Mouse (Mus musculus): ENCODE results near the gene 4930558C23Rik. TPM values are rescaled to one million over a fixed set of nuclear protein-coding genes. Genes with fewer than 3 reads are reported as not detected.
"Not testable (repeated sequence)": the region's sequence is repeated elsewhere in the genome, so short reads cannot be mapped to it uniquely, and the experiment has no call there.

The 4930558C23Rik gene
- total RNA-seq, 1 experiment, result 0.31 TPM

DNA sequence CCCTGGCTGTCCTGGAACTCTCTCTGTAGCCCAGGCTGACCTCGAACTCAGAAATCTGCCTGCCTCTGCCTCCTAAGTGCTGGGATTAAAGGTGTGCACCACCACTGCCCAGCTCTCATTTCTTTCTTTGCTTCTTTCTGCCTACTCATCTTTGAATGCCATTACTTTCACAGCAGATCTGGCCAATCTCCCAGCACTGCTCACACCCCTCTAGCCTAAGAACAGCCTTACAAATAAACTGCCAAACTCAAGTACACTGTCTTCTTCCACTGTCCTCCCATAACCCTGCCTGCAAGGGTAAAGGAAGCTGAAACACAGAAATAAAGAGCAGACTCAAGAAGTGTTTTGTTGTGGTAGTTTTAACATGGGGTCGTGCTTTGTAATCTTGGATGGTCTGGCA, 44.9 kb downstream of the 4930558C23Rik start:
- Histone ChIP-seq H3K4me1 (ENCODE audit: control insufficient read depth in 2 of 2, insufficient read depth in 2 of 2, low read length in 2 of 2, poor library complexity in 1 of 2) (no peaks in the 10 kb centered on the region), H3K9me3 (ENCODE audit: control insufficient read depth, insufficient read depth, low read depth, low read length) (no peaks in the 10 kb centered on the region), H3K27ac (ENCODE audit: insufficient read depth, low read depth, low read length, poor library complexity, severe bottlenecking) (no peak overlapping the region), H3K36me3 (ENCODE audit: control insufficient read depth, insufficient read depth, low read length, poor library complexity, severe bottlenecking) (peaks cover 5% of the 10 kb centered on the region), H3K4me3 (ENCODE audit: insufficient read depth in 1 of 2, low read depth in 1 of 2, low read length in 2 of 2, poor library complexity in 1 of 2, severe bottlenecking in 1 of 2) (no peak overlapping the region), H3K9ac (ENCODE audit: insufficient read depth, low read depth, low read length, poor library complexity, severe bottlenecking) (no peak overlapping the region)
- no peak for DNase-seq (ENCODE audit: low read depth, low spot score)
- TF ChIP-seq HCFC1 (IDR thresholded peaks at IDR 0.05; ENCODE audit: borderline replicate concordance, insufficient read depth, low read length) (no peak), ZNF384 (IDR thresholded peaks at IDR 0.05; ENCODE audit: low read depth, low read length) (no peak), CHD2 (IDR thresholded peaks at IDR 0.05; ENCODE audit: low read depth, low read length) (no peak), ZC3H11A (IDR thresholded peaks at IDR 0.05; ENCODE audit: borderline replicate concordance, low read depth, low read length) (no peak), MAFK (IDR thresholded peaks at IDR 0.05; ENCODE audit: insufficient read depth, low read depth, low read length) (no peak)
- in situ Hi-C loops (cut with MboI; ENCODE audit: low sequenced_read_pairs in 2 of 2, unreplicated experiment in 2 of 2), result no loop called here

DNA sequence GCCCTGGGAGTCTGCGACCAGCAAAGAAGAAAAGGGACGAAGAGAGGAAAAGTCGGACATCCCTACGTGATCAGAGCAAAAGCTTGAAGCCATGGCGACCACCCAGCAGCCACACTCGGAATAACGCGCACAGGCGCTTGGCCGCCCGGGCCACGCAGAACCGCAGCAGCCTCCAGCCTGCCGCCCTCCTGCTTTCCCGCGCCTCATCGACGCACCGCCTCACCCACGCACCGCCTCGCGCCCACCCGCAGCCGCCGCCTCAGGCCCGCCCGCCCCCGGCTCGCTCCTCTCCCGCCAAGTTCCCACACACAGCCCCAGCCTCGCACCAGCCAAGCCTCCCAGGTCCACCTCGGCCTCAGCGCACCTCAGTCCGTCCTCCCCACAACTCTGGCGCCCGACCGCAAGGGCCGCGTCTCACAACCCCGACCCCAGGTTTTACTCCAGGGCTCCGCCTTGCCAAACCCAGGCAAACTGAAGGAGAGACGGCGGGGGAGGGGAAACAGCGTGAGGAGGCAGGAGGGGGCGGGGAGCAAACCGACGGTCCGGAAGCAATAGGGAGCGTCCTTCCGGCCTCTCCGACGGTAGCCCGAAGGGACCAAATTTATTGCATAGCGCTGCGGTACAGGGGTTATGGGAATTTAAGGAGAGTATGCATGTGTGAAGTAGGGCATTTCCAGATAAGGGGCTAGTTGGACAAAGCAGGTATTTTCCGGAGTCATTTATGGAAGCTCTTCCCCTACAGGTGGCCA, 45.8 kb downstream of the 4930558C23Rik start, which contains the start of gene Setdb1:
TSS of gene Setdb1 (minus strand) at position 502 of the 749 bp plus-strand sequence.
- peak; percentile 98 for DNase-seq (ENCODE audit: low read depth, low spot score)
- H3K9me3 ChIP-seq (ENCODE audit: control insufficient read depth, insufficient read depth, low read depth, low read length); H3K36me3 ChIP-seq (ENCODE audit: control insufficient read depth, insufficient read depth, low read length, poor library complexity, severe bottlenecking); in situ Hi-C loops (cut with MboI; ENCODE audit: low sequenced_read_pairs in 2 of 2, unreplicated experiment in 2 of 2); H3K27ac ChIP-seq (ENCODE audit: insufficient read depth, low read depth, low read length, poor library complexity, severe bottlenecking); H3K4me1 ChIP-seq (ENCODE audit: control insufficient read depth in 2 of 2, insufficient read depth in 2 of 2, low read length in 2 of 2, poor library complexity in 1 of 2): not testable (repeated sequence)
- Histone ChIP-seq H3K4me3 (ENCODE audit: insufficient read depth in 1 of 2, low read depth in 1 of 2, low read length in 2 of 2, poor library complexity in 1 of 2, severe bottlenecking in 1 of 2) (peak within 1 kb of the TSS; percentile 60 to 68), H3K9ac (ENCODE audit: insufficient read depth, low read depth, low read length, poor library complexity, severe bottlenecking) (peak within 1 kb of the TSS; percentile 73)
- peak; percentile 79 for TF ChIP-seq HCFC1 (IDR thresholded peaks at IDR 0.05; ENCODE audit: borderline replicate concordance, insufficient read depth, low read length)
- TF ChIP-seq CHD2 (IDR thresholded peaks at IDR 0.05; ENCODE audit: low read depth, low read length), result peak; percentile 26; the same call in 1 of the 2 replicates

DNA sequence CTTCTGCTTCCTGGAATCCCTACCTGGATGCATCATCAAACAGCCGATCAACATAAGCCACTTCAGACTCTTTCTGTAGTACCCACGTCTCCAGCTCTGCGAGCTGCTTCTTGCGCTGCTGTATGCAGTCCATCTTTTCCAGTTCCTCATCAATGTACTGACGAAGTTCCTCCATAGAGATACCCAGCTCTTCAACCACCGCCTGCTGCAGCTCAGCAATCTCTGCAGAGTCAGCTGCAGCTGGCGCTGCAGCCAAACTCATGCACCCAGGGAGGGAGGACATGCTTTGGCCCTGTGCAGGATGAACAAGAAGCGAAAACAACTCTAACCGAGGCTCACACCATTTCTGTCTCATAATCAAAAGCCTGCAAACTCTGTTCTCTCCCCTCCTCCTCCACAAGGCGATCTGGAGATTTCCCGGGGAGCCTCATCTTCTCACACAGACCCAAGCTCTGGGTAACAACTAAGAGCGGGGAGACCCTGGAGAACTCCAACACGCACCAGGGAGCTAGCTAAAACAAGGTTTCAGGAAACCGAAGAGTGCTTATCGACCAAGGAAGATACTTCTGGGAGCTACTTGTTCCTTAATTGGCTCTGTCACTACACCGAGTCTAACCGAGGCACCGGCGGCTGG, 46.6 kb downstream of the 4930558C23Rik start:
- H3K27ac ChIP-seq (ENCODE audit: insufficient read depth, low read depth, low read length, poor library complexity, severe bottlenecking); H3K36me3 ChIP-seq (ENCODE audit: control insufficient read depth, insufficient read depth, low read length, poor library complexity, severe bottlenecking); DNase-seq (ENCODE audit: low read depth, low spot score); in situ Hi-C loops (cut with MboI; ENCODE audit: low sequenced_read_pairs in 2 of 2, unreplicated experiment in 2 of 2); H3K9me3 ChIP-seq (ENCODE audit: control insufficient read depth, insufficient read depth, low read depth, low read length); H3K4me1 ChIP-seq (ENCODE audit: control insufficient read depth in 2 of 2, insufficient read depth in 2 of 2, low read length in 2 of 2, poor library complexity in 1 of 2): not testable (repeated sequence)
- Histone ChIP-seq H3K9ac (ENCODE audit: insufficient read depth, low read depth, low read length, poor library complexity, severe bottlenecking) (peak overlapping the region; percentile 69; the same call in 1 of the 2 replicates), H3K4me3 (ENCODE audit: insufficient read depth in 1 of 2, low read depth in 1 of 2, low read length in 2 of 2, poor library complexity in 1 of 2, severe bottlenecking in 1 of 2) (peak overlapping the region; percentile 60 to 68)

DNA sequence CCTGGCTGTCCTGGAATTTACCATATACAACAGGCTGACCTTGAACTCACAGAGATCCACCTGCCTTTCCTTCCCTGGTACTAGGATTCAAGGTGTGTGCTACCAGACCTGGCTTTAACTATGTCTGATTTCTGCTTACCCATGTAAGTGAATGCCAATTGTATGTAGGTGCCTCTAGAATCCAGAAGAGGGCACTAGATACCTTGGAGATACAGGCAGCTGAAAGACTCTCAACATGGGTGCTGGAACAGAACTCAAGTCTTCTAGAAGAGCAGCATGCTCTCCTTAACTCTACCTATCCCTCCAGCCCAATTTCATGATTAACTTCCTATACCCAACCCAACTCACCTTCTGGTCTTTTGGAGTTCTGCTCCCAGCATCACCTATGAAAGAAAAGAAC, 53.1 kb downstream of the 4930558C23Rik start:
- H3K4me3 ChIP-seq (ENCODE audit: insufficient read depth in 1 of 2, low read depth in 1 of 2, low read length in 2 of 2, poor library complexity in 1 of 2, severe bottlenecking in 1 of 2), result no peak overlapping the region

DNA sequence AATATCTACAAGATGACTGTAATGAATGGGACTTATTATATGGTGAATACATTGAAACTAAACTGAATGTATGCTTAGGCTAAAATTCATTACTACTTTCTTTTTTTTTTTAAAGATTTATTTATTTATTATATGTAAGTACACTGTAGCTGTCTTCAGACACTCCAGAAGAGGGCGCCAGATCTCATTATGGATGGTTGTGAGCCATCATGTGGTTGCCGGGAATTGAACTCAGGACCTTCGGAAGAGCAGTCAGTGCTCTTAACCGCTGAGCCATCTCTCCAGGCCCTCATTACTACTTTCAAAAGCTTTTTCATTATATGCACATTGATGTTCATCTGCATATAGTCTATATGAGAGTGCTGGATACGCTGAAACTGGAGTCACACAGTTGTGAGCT, 54.3 kb downstream of the 4930558C23Rik start:
- not testable (repeated sequence) for H3K4me3 ChIP-seq (ENCODE audit: insufficient read depth in 1 of 2, low read depth in 1 of 2, low read length in 2 of 2, poor library complexity in 1 of 2, severe bottlenecking in 1 of 2); DNase-seq (ENCODE audit: low read depth, low spot score); H3K4me1 ChIP-seq (ENCODE audit: control insufficient read depth in 2 of 2, insufficient read depth in 2 of 2, low read length in 2 of 2, poor library complexity in 1 of 2); H3K27ac ChIP-seq (ENCODE audit: insufficient read depth, low read depth, low read length, poor library complexity, severe bottlenecking); H3K9ac ChIP-seq (ENCODE audit: insufficient read depth, low read depth, low read length, poor library complexity, severe bottlenecking); H3K9me3 ChIP-seq (ENCODE audit: control insufficient read depth, insufficient read depth, low read depth, low read length)
- peaks cover 16% of the 10 kb centered on the region for H3K36me3 ChIP-seq (ENCODE audit: control insufficient read depth, insufficient read depth, low read length, poor library complexity, severe bottlenecking)
- in situ Hi-C loops (cut with MboI; ENCODE audit: low sequenced_read_pairs in 2 of 2, unreplicated experiment in 2 of 2), result loop anchor here (25.0 kb wide), 1 partner anchor 489 kb away; no protein-coding TSS in a partner anchor

More for the DNA sequence above, 53.1 kb downstream of the 4930558C23Rik start:
- H3K9ac ChIP-seq (ENCODE audit: insufficient read depth, low read depth, low read length, poor library complexity, severe bottlenecking), result no peak overlapping the region
- no peak overlapping the region for H3K27ac ChIP-seq (ENCODE audit: insufficient read depth, low read depth, low read length, poor library complexity, severe bottlenecking)
- peaks cover 0 to 1% of the 10 kb centered on the region in 2 experiments for H3K4me1 ChIP-seq (ENCODE audit: control insufficient read depth in 2 of 2, insufficient read depth in 2 of 2, low read length in 2 of 2, poor library complexity in 1 of 2)
- H3K36me3 ChIP-seq (ENCODE audit: control insufficient read depth, insufficient read depth, low read length, poor library complexity, severe bottlenecking), result peaks cover 17% of the 10 kb centered on the region
- no peaks in the 10 kb centered on the region for H3K9me3 ChIP-seq (ENCODE audit: control insufficient read depth, insufficient read depth, low read depth, low read length)
- no peak for DNase-seq (ENCODE audit: low read depth, low spot score)
- TF ChIP-seq ZC3H11A (IDR thresholded peaks at IDR 0.05; ENCODE audit: borderline replicate concordance, low read depth, low read length) (0 out of 2 replicates have a peak, but pooled peaks have one; percentile 9), MAFK (IDR thresholded peaks at IDR 0.05; ENCODE audit: insufficient read depth, low read depth, low read length) (no peak), HCFC1 (IDR thresholded peaks at IDR 0.05; ENCODE audit: borderline replicate concordance, insufficient read depth, low read length) (no peak), CHD2 (IDR thresholded peaks at IDR 0.05; ENCODE audit: low read depth, low read length) (no peak), ZNF384 (IDR thresholded peaks at IDR 0.05; ENCODE audit: low read depth, low read length) (no peak)
- in situ Hi-C loops (cut with MboI; ENCODE audit: low sequenced_read_pairs in 2 of 2, unreplicated experiment in 2 of 2), result loop anchor here (25.0 kb wide), 1 partner anchor 488 kb away; no protein-coding TSS in a partner anchor
